Mouse (Mus musculus): Measurements from ENCODE around the gene Syt13. TPM values are rescaled to one million over a fixed set of nuclear protein-coding genes. Genes with fewer than 3 reads are reported as not detected.

The Syt13 gene
- polyA plus RNA-seq, 1 experiment from 2014 or later: 11.1 TPM

- no peaks in the 10 kb centered on the region for H3K36me3 ChIP-seq
- H3K27ac ChIP-seq (replicated peaks): no peak overlapping the region
- DNase-seq (ENCODE audit: low spot score): no peak
- H3K4me1 ChIP-seq: peaks cover 26% of the 10 kb centered on the region
- WGBS: 44% methylated on average over 1 of the region's 1 CpGs
- no peaks in the 10 kb centered on the region for H3K9me3 ChIP-seq (replicated peaks)
- no peak overlapping the region for H3K4me3 ChIP-seq
- peaks cover 5% of the 10 kb centered on the region for H3K27me3 ChIP-seq (ENCODE audit: low read depth, poor library complexity, severe bottlenecking)
These were observed 34.6 kb downstream of the Syt13 start for GRCm38 (mm10) chr2:92949518-92949917.

- no peaks in the 10 kb centered on the region for H3K27me3 ChIP-seq (ENCODE audit: low read depth, poor library complexity, severe bottlenecking)
- H3K27ac ChIP-seq (replicated peaks): no peak overlapping the region
- H3K9me3 ChIP-seq (replicated peaks): no peaks in the 10 kb centered on the region
- H3K4me3 ChIP-seq: no peak overlapping the region
- H3K36me3 ChIP-seq: no peaks in the 10 kb centered on the region
- DNase-seq (ENCODE audit: low spot score): no peak
- H3K4me1 ChIP-seq: peaks cover 13% of the 10 kb centered on the region
- 93% methylated on average over 17 of the region's 17 CpGs for WGBS
These were observed 38.6 kb downstream of the Syt13 start for GRCm38 (mm10) chr2:92953450-92953849.

- peak; percentile 65 for DNase-seq (ENCODE audit: low spot score)
- 49% methylated on average over 11 of the region's 11 CpGs for WGBS
These were observed 39.7 kb downstream of the Syt13 start for GRCm38 (mm10) chr2:92954404-92955114.

GRCm38 (mm10) chr2:92956943-92957342 lies 42.0 kb downstream of the Syt13 start:
- no peaks in the 10 kb centered on the region for H3K9me3 ChIP-seq (replicated peaks)
- 89% methylated on average over 2 of the region's 2 CpGs for WGBS
- H3K36me3 ChIP-seq: no peaks in the 10 kb centered on the region
- DNase-seq (ENCODE audit: low spot score): no peak
- H3K4me3 ChIP-seq: no peak overlapping the region
- H3K27me3 ChIP-seq (ENCODE audit: low read depth, poor library complexity, severe bottlenecking): no peaks in the 10 kb centered on the region
- H3K4me1 ChIP-seq: no peaks in the 10 kb centered on the region
- no peak overlapping the region for H3K27ac ChIP-seq (replicated peaks)

More at GRCm38 (mm10) chr2:92954404-92955114, 39.7 kb downstream of the Syt13 start:
- Histone ChIP-seq H3K36me3 (no peaks in the 10 kb centered on the region), H3K4me3 (no peak overlapping the region), H3K4me1 (peaks cover 3% of the 10 kb centered on the region), H3K27me3 (ENCODE audit: low read depth, poor library complexity, severe bottlenecking) (no peaks in the 10 kb centered on the region), H3K27ac (replicated peaks) (no peak overlapping the region), H3K9me3 (replicated peaks) (no peaks in the 10 kb centered on the region)

- Histone ChIP-seq H3K4me3 (no peak overlapping the region), H3K27ac (replicated peaks) (no peak overlapping the region), H3K4me1 (no peaks in the 10 kb centered on the region), H3K36me3 (no peaks in the 10 kb centered on the region), H3K27me3 (ENCODE audit: low read depth, poor library complexity, severe bottlenecking) (no peaks in the 10 kb centered on the region), H3K9me3 (replicated peaks) (no peaks in the 10 kb centered on the region)
- no peak for DNase-seq (ENCODE audit: low spot score)
- 81% methylated on average over 4 of the region's 4 CpGs for WGBS
These were observed 43.7 kb downstream of the Syt13 start for GRCm38 (mm10) chr2:92958640-92959039.

DNA sequence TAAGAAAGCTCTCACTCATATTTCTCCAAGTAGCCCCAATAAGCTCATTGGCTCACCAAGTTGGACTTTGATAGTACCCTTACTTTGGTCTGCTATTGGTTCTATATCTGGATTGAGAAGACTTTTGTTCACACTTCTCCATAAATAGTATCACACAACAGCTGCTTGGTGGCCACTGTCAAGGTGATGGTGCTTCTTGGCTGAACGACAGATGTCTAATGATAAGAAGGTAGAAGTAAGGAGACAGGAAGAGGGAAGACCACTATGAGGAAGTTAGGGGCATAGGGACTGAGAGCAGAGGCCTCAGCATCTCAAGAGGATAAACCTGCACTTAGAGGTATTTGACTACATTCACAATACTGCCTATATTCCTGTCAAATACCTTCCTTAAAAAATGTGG lies 49.4 kb downstream of the Syt13 start:
- WGBS: 94% methylated on average over 1 of the region's 1 CpGs

GRCm38 (mm10) chr2:92966257-92966656 lies 51.4 kb downstream of the Syt13 start:
- no peak overlapping the region for H3K4me3 ChIP-seq
- no peaks in the 10 kb centered on the region for H3K27me3 ChIP-seq (ENCODE audit: low read depth, poor library complexity, severe bottlenecking)
- WGBS: 51% methylated on average over 8 of the region's 8 CpGs
- no peaks in the 10 kb centered on the region for H3K9me3 ChIP-seq (replicated peaks)
- no peak overlapping the region for H3K27ac ChIP-seq (replicated peaks)
- peaks cover 19% of the 10 kb centered on the region for H3K4me1 ChIP-seq
- H3K36me3 ChIP-seq: peaks cover 6% of the 10 kb centered on the region; the same call in 1 of the 2 replicates
- no peak for DNase-seq (ENCODE audit: low spot score)

More for the DNA sequence above, 49.4 kb downstream of the Syt13 start:
- no peaks in the 10 kb centered on the region for H3K27me3 ChIP-seq (ENCODE audit: low read depth, poor library complexity, severe bottlenecking)
- no peak overlapping the region for H3K27ac ChIP-seq (replicated peaks)
- peaks cover 2% of the 10 kb centered on the region; the same call in 1 of the 2 replicates for H3K36me3 ChIP-seq
- no peak for DNase-seq (ENCODE audit: low spot score)
- H3K4me3 ChIP-seq: no peak overlapping the region
- peaks cover 19% of the 10 kb centered on the region for H3K4me1 ChIP-seq
- no peaks in the 10 kb centered on the region for H3K9me3 ChIP-seq (replicated peaks)

- peaks cover 19% of the 10 kb centered on the region for H3K4me1 ChIP-seq
- peaks cover 11% of the 10 kb centered on the region for H3K36me3 ChIP-seq
- 30% methylated on average over 10 of the region's 10 CpGs for WGBS
- H3K4me3 ChIP-seq: no peak overlapping the region
- H3K9me3 ChIP-seq (replicated peaks): no peaks in the 10 kb centered on the region
- DNase-seq (ENCODE audit: low spot score): no peak
- H3K27me3 ChIP-seq (ENCODE audit: low read depth, poor library complexity, severe bottlenecking): no peaks in the 10 kb centered on the region
- H3K27ac ChIP-seq (replicated peaks): 0 out of 2 replicates have a peak overlapping the region, but pooled peaks have one; percentile 9
These were observed 52.3 kb downstream of the Syt13 start for GRCm38 (mm10) chr2:92967032-92967838.

DNA sequence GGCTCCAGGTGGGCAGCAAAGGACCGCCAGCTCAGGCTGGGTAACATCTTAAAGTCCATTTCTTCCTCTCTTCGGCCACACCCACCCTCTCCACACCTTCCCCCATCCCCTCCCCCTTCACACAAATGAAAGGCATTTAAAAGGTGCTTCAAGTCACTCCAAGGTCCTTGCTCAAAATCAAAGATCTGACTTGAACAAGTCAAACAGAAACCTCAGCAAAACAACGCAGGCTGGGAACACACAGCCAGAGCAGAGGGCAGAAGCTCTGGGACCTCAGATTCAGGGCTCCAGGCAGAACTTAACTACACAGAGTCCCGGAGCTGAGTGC lies 52.9 kb downstream of the Syt13 start:
- 58% methylated on average over 4 of the region's 4 CpGs for WGBS

GRCm38 (mm10) chr2:92971069-92971468 lies 56.2 kb downstream of the Syt13 start:
- H3K4me1 ChIP-seq: peaks cover 24% of the 10 kb centered on the region
- H3K27me3 ChIP-seq (ENCODE audit: low read depth, poor library complexity, severe bottlenecking): no peaks in the 10 kb centered on the region
- no peak overlapping the region for H3K4me3 ChIP-seq
- H3K36me3 ChIP-seq: peaks cover 49% of the 10 kb centered on the region
- H3K27ac ChIP-seq (replicated peaks): no peak overlapping the region
- H3K9me3 ChIP-seq (replicated peaks): no peaks in the 10 kb centered on the region
- 89% methylated on average over 9 of the region's 9 CpGs for WGBS
- DNase-seq (ENCODE audit: low spot score): no peak

More for the DNA sequence above, 52.9 kb downstream of the Syt13 start:
- H3K27ac ChIP-seq (replicated peaks): no peak overlapping the region
- no peaks in the 10 kb centered on the region for H3K9me3 ChIP-seq (replicated peaks)
- H3K36me3 ChIP-seq: peaks cover 16% of the 10 kb centered on the region
- DNase-seq (ENCODE audit: low spot score): no peak
- H3K4me1 ChIP-seq: peaks cover 19% of the 10 kb centered on the region
- no peaks in the 10 kb centered on the region for H3K27me3 ChIP-seq (ENCODE audit: low read depth, poor library complexity, severe bottlenecking)
- H3K4me3 ChIP-seq: no peak overlapping the region

DNA sequence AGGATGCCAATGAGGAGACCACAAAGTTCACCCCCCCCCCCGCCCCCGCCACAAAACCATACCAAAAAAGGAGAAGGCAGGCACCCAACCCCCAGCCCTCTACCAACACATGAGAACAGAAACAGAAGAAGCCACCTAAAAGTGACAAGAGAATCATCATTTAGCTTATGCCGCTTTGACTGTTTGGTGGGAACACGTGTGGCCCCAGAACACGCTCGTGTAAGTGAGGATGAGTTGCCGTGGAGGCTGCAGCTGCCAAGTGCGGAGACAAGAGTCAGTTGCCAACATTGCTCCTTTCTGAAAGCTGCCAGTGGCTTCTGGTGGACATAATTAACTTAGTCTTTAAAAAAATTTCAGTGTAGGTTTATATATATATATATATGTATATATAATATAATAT lies 56.6 kb downstream of the Syt13 start:
- no peak for DNase-seq (ENCODE audit: low spot score)
- Histone ChIP-seq H3K4me1 (peaks cover 24% of the 10 kb centered on the region), H3K36me3 (peaks cover 50% of the 10 kb centered on the region), H3K27ac (replicated peaks) (no peak overlapping the region), H3K4me3 (no peak overlapping the region), H3K27me3 (ENCODE audit: low read depth, poor library complexity, severe bottlenecking) (no peaks in the 10 kb centered on the region), H3K9me3 (replicated peaks) (no peaks in the 10 kb centered on the region)
- WGBS: 90% methylated on average over 8 of the region's 8 CpGs

GRCm38 (mm10) chr2:92972071-92972470 lies 57.2 kb downstream of the Syt13 start:
- H3K36me3 ChIP-seq: peaks cover 50% of the 10 kb centered on the region

DNA sequence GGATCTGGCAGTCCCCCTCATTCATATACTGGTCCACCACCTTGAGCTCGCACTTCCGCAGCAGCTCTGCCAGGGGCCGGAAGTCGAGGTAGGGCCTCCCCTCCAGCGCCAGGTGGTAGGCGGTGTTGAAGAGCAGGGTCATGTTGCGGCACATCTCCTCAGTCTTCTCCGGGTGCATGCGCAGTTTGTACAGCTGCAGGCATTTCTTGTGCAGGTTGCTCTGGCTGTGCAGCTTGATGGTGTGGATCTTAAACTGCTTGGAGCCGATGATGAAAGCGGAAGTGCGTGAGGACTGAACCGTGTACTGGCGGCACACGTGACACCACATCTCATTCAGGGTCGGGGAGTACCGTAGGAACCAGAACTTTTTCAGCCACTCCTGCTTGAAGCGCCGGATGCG lies 58.7 kb downstream of the Syt13 start:
- Histone ChIP-seq H3K4me3 (no peak overlapping the region), H3K27ac (replicated peaks) (no peak overlapping the region), H3K27me3 (ENCODE audit: low read depth, poor library complexity, severe bottlenecking) (no peaks in the 10 kb centered on the region), H3K9me3 (replicated peaks) (no peaks in the 10 kb centered on the region), H3K4me1 (peaks cover 8% of the 10 kb centered on the region), H3K36me3 (peaks cover 56% of the 10 kb centered on the region)
- WGBS: 97% methylated on average over 20 of the region's 20 CpGs
- no peak for DNase-seq (ENCODE audit: low spot score)

More at GRCm38 (mm10) chr2:92972071-92972470, 57.2 kb downstream of the Syt13 start:
- DNase-seq (ENCODE audit: low spot score): no peak
- H3K27me3 ChIP-seq (ENCODE audit: low read depth, poor library complexity, severe bottlenecking): no peaks in the 10 kb centered on the region
- no peak overlapping the region for H3K4me3 ChIP-seq
- peaks cover 19% of the 10 kb centered on the region for H3K4me1 ChIP-seq
- no peak overlapping the region for H3K27ac ChIP-seq (replicated peaks)
- H3K9me3 ChIP-seq (replicated peaks): no peaks in the 10 kb centered on the region
- 91% methylated on average over 17 of the region's 17 CpGs for WGBS
